Mouse (Mus musculus): ENCODE results near the gene Wasf2. TPM values are rescaled to one million over a fixed set of nuclear protein-coding genes. Genes with fewer than 3 reads are reported as not detected.

Wasf2 gene
- polyA plus RNA-seq, 1 experiment from 2014 or later: 77.4 TPM

DNA sequence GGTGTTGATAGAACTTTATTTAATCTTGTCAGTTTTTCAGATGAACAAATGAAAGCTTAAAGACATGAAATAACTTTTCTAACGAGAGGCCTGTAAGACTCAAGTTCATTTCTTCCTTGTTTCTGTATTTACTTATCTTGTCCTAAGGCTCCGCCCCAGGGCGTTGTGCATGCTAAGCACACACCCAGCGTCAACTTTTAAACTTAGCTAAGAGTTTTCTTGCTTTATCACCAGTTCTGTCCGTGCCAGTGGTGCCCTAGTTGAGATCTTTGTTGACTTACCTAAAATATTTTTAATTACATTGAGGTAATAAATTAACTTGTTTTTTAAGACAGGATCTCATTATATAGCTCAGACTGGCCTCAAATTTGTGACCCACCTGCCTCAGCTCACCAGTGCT, 48.0 kb downstream of the Wasf2 start:
- Histone ChIP-seq H3K9ac (replicated peaks; ENCODE audit: low read length) (no peak overlapping the region), H3K4me2 (replicated peaks; ENCODE audit: low read depth, low read length) (no peak overlapping the region), H3K36me3 (ENCODE audit: insufficient read depth, low read length) (peaks cover 17% of the 10 kb centered on the region; the same call in 1 of the 2 replicates), H3K4me1 (ENCODE audit: insufficient read depth, low read length) (peaks cover 31% of the 10 kb centered on the region), H3K27ac (ENCODE audit: low read length) (no peak overlapping the region), H3K27me3 (ENCODE audit: insufficient read depth, low read length) (no peaks in the 10 kb centered on the region), H3K4me3 (ENCODE audit: low read length) (no peak overlapping the region), H3K9me3 (ENCODE audit: low read length) (no peaks in the 10 kb centered on the region)
- ATAC-seq (ENCODE audit: low FRiP score, low TSS enrichment): no peak
- 84% methylated on average over 5 of the region's 5 CpGs for WGBS

GRCm38 (mm10) chr4:133179258-133179657, 49.0 kb downstream of the Wasf2 start:
- H3K9me3 ChIP-seq (ENCODE audit: low read length): no peaks in the 10 kb centered on the region
- H3K27ac ChIP-seq (ENCODE audit: low read length): no peak overlapping the region
- WGBS: 97% methylated on average over 7 of the region's 7 CpGs

GRCm38 (mm10) chr4:133182439-133183033, 52.2 kb downstream of the Wasf2 start:
- 87% methylated on average over 8 of the region's 8 CpGs for WGBS
- Histone ChIP-seq H3K27me3 (ENCODE audit: insufficient read depth, low read length) (no peaks in the 10 kb centered on the region), H3K4me3 (ENCODE audit: low read length) (no peak overlapping the region), H3K9me3 (ENCODE audit: low read length) (no peaks in the 10 kb centered on the region), H3K9ac (replicated peaks; ENCODE audit: low read length) (no peak overlapping the region), H3K4me2 (replicated peaks; ENCODE audit: low read depth, low read length) (no peak overlapping the region), H3K36me3 (ENCODE audit: insufficient read depth, low read length) (peaks cover 30% of the 10 kb centered on the region), H3K4me1 (ENCODE audit: insufficient read depth, low read length) (peaks cover 31% of the 10 kb centered on the region), H3K27ac (ENCODE audit: low read length) (no peak overlapping the region)
- ATAC-seq (ENCODE audit: low FRiP score, low TSS enrichment): no peak

More at GRCm38 (mm10) chr4:133179258-133179657, 49.0 kb downstream of the Wasf2 start:
- no peak for ATAC-seq (ENCODE audit: low FRiP score, low TSS enrichment)
- Histone ChIP-seq H3K9ac (replicated peaks; ENCODE audit: low read length) (no peak overlapping the region), H3K36me3 (ENCODE audit: insufficient read depth, low read length) (peaks cover 18% of the 10 kb centered on the region; the same call in 1 of the 2 replicates), H3K4me1 (ENCODE audit: insufficient read depth, low read length) (peaks cover 33% of the 10 kb centered on the region), H3K4me3 (ENCODE audit: low read length) (no peak overlapping the region), H3K27me3 (ENCODE audit: insufficient read depth, low read length) (no peaks in the 10 kb centered on the region), H3K4me2 (replicated peaks; ENCODE audit: low read depth, low read length) (no peak overlapping the region)

DNA sequence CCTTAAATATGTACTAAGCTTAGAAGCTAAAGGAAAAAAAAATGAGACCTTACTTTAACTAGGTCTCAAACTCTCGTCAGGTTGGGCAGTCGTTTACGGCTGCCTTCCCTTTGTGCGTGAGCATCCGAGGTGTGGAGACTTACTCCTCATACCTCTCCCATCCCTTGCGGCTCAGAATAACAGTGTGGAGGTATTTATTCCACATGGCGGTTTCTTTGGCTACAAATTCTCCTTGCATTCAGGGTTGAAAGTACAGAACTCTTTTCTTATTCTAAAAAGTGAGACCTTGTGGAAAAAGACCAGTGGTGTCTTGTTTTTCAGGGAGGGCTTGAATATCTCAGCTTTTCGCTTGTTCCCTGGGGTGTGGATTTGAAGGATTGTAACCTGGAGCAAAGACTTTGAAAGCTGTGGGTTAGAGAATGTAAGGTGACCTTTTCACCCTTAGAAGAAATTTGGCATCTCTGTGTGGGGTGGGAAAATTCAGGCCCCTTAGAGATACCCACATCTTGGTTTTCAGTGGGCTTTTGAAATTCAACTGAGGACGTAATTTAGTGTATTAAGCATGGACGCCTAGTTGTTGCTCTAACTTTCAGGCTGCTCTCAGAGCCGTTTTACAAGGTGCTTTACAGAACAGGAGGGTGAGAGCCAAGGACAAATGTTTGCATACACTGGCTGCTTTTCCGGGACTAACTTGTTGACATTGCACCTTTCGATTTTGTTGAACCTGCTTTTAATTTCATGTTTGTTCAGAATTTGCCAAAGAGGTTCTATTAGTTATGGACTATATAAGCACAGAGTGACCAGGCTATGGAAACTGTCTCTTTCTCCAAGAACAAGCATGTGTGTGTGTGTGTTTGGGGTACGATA, 54.0 kb downstream of the Wasf2 start:
- peaks cover 43% of the 10 kb centered on the region for H3K36me3 ChIP-seq (ENCODE audit: insufficient read depth, low read length)
- WGBS: 51% methylated on average over 14 of the region's 14 CpGs
- no peak for ATAC-seq (ENCODE audit: low FRiP score, low TSS enrichment)
- H3K27me3 ChIP-seq (ENCODE audit: insufficient read depth, low read length): no peaks in the 10 kb centered on the region
- H3K4me2 ChIP-seq (replicated peaks; ENCODE audit: low read depth, low read length): no peak overlapping the region
- peaks cover 31% of the 10 kb centered on the region for H3K4me1 ChIP-seq (ENCODE audit: insufficient read depth, low read length)
- H3K9me3 ChIP-seq (ENCODE audit: low read length): no peaks in the 10 kb centered on the region
- H3K4me3 ChIP-seq (ENCODE audit: low read length): no peak overlapping the region
- peak overlapping the region; percentile 86 for H3K27ac ChIP-seq (ENCODE audit: low read length)
- 0 out of 2 replicates have a peak overlapping the region, but pooled peaks have one; percentile 14 for H3K9ac ChIP-seq (replicated peaks; ENCODE audit: low read length)

DNA sequence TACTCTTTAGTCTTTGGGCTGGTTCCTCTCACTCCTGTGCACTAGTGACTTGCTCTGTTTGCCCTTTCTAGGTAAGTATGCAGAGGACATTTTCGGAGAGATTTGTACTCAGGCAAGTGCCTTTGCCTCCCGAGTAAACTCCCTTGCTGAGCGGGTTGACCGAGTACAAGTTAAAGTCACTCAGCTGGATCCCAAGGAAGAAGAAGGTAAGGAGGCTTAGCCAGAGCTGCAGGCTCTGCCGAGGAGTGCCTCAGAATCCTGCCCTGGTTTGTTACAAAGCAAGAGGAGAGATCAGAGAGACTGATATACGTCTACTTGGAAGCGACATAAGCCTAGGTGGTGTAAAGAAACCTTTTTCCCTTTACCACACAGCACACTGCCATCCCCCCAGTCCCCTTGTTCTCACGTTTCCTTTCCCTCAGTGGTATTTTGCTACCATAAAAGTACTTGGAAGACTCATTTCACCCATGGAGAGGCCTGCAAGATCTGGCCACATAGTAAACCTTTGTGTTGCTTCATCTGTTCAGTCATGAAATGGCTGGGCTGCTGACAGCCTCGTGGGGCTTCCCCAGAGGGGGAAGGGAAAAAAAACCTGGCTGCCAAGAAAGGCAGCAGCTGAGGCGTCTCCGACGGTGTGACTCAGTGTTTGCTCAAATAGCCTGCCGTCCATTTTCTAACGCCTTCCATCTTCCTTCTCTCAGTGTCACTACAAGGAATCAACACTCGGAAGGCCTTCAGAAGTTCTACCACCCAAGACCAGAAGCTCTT, 54.8 kb downstream of the Wasf2 start:
- Histone ChIP-seq H3K27ac (ENCODE audit: low read length) (peak overlapping the region; percentile 86), H3K4me1 (ENCODE audit: insufficient read depth, low read length) (peaks cover 31% of the 10 kb centered on the region), H3K9me3 (ENCODE audit: low read length) (no peaks in the 10 kb centered on the region), H3K4me3 (ENCODE audit: low read length) (no peak overlapping the region), H3K36me3 (ENCODE audit: insufficient read depth, low read length) (peaks cover 43% of the 10 kb centered on the region), H3K4me2 (replicated peaks; ENCODE audit: low read depth, low read length) (no peak overlapping the region), H3K9ac (replicated peaks; ENCODE audit: low read length) (0 out of 2 replicates have a peak overlapping the region, but pooled peaks have one; percentile 14), H3K27me3 (ENCODE audit: insufficient read depth, low read length) (no peaks in the 10 kb centered on the region)
- WGBS: 20% methylated on average over 15 of the region's 15 CpGs
- ATAC-seq (ENCODE audit: low FRiP score, low TSS enrichment): peak; percentile 50

DNA sequence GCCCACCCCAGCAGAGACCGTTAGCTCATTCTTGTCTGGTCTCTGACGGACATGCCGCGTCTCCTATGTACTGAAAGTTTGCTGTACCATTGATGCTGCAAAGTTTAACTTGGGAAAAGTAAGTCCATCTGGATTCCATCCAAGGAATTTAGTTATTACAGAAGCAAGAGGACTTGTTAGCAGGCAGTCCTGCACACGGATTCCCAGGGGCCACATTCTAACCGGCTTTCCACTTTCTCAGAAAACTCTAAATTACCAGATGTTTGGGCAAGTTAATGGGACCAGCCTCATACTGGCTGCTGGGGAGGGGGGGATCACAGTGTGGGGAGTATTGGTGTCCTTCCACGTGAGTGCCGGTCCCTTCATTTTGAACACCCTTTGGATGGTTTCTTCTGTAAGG, 55.6 kb downstream of the Wasf2 start:
- no peak for ATAC-seq (ENCODE audit: low FRiP score, low TSS enrichment)
- H3K27me3 ChIP-seq (ENCODE audit: insufficient read depth, low read length): no peaks in the 10 kb centered on the region
- H3K36me3 ChIP-seq (ENCODE audit: insufficient read depth, low read length): peaks cover 51% of the 10 kb centered on the region
- 64% methylated on average over 8 of the region's 8 CpGs for WGBS
- no peak overlapping the region for H3K9ac ChIP-seq (replicated peaks; ENCODE audit: low read length)
- H3K27ac ChIP-seq (ENCODE audit: low read length): peak overlapping the region; percentile 86; the same call in 1 of the 2 replicates
- H3K4me3 ChIP-seq (ENCODE audit: low read length): no peak overlapping the region
- H3K4me1 ChIP-seq (ENCODE audit: insufficient read depth, low read length): peaks cover 31% of the 10 kb centered on the region
- H3K4me2 ChIP-seq (replicated peaks; ENCODE audit: low read depth, low read length): no peak overlapping the region
- H3K9me3 ChIP-seq (ENCODE audit: low read length): no peaks in the 10 kb centered on the region

GRCm38 (mm10) chr4:133186856-133187255, 56.6 kb downstream of the Wasf2 start:
- no peaks in the 10 kb centered on the region for H3K9me3 ChIP-seq (ENCODE audit: low read length)
- no peak overlapping the region for H3K4me2 ChIP-seq (replicated peaks; ENCODE audit: low read depth, low read length)
- no peak for ATAC-seq (ENCODE audit: low FRiP score, low TSS enrichment)
- H3K9ac ChIP-seq (replicated peaks; ENCODE audit: low read length): no peak overlapping the region
- no peak overlapping the region for H3K4me3 ChIP-seq (ENCODE audit: low read length)
- H3K27me3 ChIP-seq (ENCODE audit: insufficient read depth, low read length): no peaks in the 10 kb centered on the region
- 91% methylated on average over 5 of the region's 5 CpGs for WGBS
- H3K36me3 ChIP-seq (ENCODE audit: insufficient read depth, low read length): peaks cover 61% of the 10 kb centered on the region
- H3K27ac ChIP-seq (ENCODE audit: low read length): no peak overlapping the region
- peaks cover 31% of the 10 kb centered on the region for H3K4me1 ChIP-seq (ENCODE audit: insufficient read depth, low read length)

- 54% methylated on average over 10 of the region's 10 CpGs for WGBS
- Histone ChIP-seq H3K36me3 (ENCODE audit: insufficient read depth, low read length) (peaks cover 77% of the 10 kb centered on the region), H3K4me3 (ENCODE audit: low read length) (no peak overlapping the region), H3K27ac (ENCODE audit: low read length) (no peak overlapping the region), H3K9me3 (ENCODE audit: low read length) (no peaks in the 10 kb centered on the region), H3K9ac (replicated peaks; ENCODE audit: low read length) (no peak overlapping the region), H3K4me2 (replicated peaks; ENCODE audit: low read depth, low read length) (no peak overlapping the region), H3K4me1 (ENCODE audit: insufficient read depth, low read length) (peaks cover 18% of the 10 kb centered on the region), H3K27me3 (ENCODE audit: insufficient read depth, low read length) (no peaks in the 10 kb centered on the region)
- ATAC-seq (ENCODE audit: low FRiP score, low TSS enrichment): no peak
Measured at GRCm38 (mm10) chr4:133189396-133189795, 59.1 kb downstream of the Wasf2 start.

DNA sequence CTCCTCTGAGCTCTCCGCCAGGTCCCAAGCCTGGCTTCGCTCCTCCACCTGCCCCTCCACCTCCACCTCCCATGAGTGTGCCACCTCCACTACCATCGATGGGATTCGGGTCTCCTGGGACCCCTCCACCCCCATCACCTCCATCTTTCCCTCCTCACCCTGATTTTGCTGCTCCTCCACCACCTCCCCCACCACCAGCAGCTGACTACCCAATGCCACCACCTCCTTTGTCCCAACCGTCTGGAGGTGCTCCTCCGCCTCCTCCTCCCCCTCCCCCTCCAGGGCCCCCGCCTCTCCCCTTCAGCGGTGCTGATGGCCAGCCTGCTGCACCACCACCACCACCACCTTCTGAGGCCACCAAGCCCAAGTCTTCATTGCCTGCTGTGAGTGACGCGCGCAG, 64.2 kb downstream of the Wasf2 start:
- no peak for ATAC-seq (ENCODE audit: low FRiP score, low TSS enrichment)
- Histone ChIP-seq H3K4me3 (ENCODE audit: low read length) (no peak overlapping the region), H3K9ac (replicated peaks; ENCODE audit: low read length) (no peak overlapping the region), H3K27ac (ENCODE audit: low read length) (no peak overlapping the region), H3K36me3 (ENCODE audit: insufficient read depth, low read length) (peaks cover 57% of the 10 kb centered on the region), H3K4me2 (replicated peaks; ENCODE audit: low read depth, low read length) (no peak overlapping the region), H3K4me1 (ENCODE audit: insufficient read depth, low read length) (peaks cover 34% of the 10 kb centered on the region), H3K27me3 (ENCODE audit: insufficient read depth, low read length) (no peaks in the 10 kb centered on the region), H3K9me3 (ENCODE audit: low read length) (no peaks in the 10 kb centered on the region)
- 88% methylated on average over 10 of the region's 11 CpGs for WGBS

Data from kidney, embryonic 16.5 days (tissue).